Mouse (Mus musculus) cerebellum, postnatal 10 days (tissue): Measurements from ENCODE around the gene Eci1.

Source experiments
- DNase-seq, 2 experiments: peaks; one replicate each; pipeline ENCODE4 v3.0.0; 2021; ENCODE audit warnings: mixed read lengths in 2 of 2

The Eci1 gene

GRCm38 (mm10) chr17:24426471-24427169 is at the start of gene Eci1:
Gene Eci1, plus strand, starts transcription at chr17:24426641.
- peak; percentile 96 to 99 for DNase-seq

GRCm38 (mm10) chr17:24378496-24378895 is 47.9 kb upstream of the Eci1 start:
- DNase-seq = no peak

- no peak for DNase-seq
Observed at GRCm38 (mm10) chr17:24383789-24384188, 42.7 kb upstream of the Eci1 start.

- DNase-seq = no peak
Observed at GRCm38 (mm10) chr17:24388711-24389110, 37.7 kb upstream of the Eci1 start.

GRCm38 (mm10) chr17:24389865-24390264 is 36.6 kb upstream of the Eci1 start:
- DNase-seq = peak; percentile 73 to 79

GRCm38 (mm10) chr17:24391149-24391548 is 35.3 kb upstream of the Eci1 start:
- peak; percentile 56 to 66 for DNase-seq

GRCm38 (mm10) chr17:24393527-24393926 is 32.9 kb upstream of the Eci1 start:
- no peak for DNase-seq

GRCm38 (mm10) chr17:24394456-24394855 is 32.0 kb upstream of the Eci1 start:
- DNase-seq = peak in 1 of 2 experiments; percentile 37

- DNase-seq = no peak
Observed at GRCm38 (mm10) chr17:24402371-24402770, 24.1 kb upstream of the Eci1 start.

- peak; percentile 58 to 70 for DNase-seq
Observed at GRCm38 (mm10) chr17:24407116-24407803, 19.2 kb upstream of the Eci1 start.

GRCm38 (mm10) chr17:24413557-24414211 is 12.8 kb upstream of the Eci1 start:
- peak; percentile 36 to 38 for DNase-seq

- DNase-seq = peak; percentile 98 to 99
Observed at GRCm38 (mm10) chr17:24414230-24414976, 12.0 kb upstream of the Eci1 start, which contains the start of gene Rnps1. Gene Rnps1, plus strand, starts transcription at chr17:24414565.

- DNase-seq = no peak
Observed at GRCm38 (mm10) chr17:24415011-24415410, 11.4 kb upstream of the Eci1 start.

GRCm38 (mm10) chr17:24416051-24416652 is 10.3 kb upstream of the Eci1 start:
- DNase-seq = no peak

- no peak for DNase-seq
Observed at GRCm38 (mm10) chr17:24423114-24423513, 3.3 kb upstream of the Eci1 start.

- DNase-seq = no peak
Observed at GRCm38 (mm10) chr17:24424489-24424888, 2.0 kb upstream of the Eci1 start.

GRCm38 (mm10) chr17:24425326-24425725 is 1.1 kb upstream of the Eci1 start:
- DNase-seq = peak in 1 of 2 experiments; percentile 43

- DNase-seq = peak in 1 of 2 experiments; percentile 39
Observed at GRCm38 (mm10) chr17:24425905-24426304, 536 bp upstream of the Eci1 start.

GRCm38 (mm10) chr17:24427170-24427557 is 723 bp downstream of the Eci1 start:
- DNase-seq = peak in 1 of 2 experiments; percentile 24

- DNase-seq = no peak
Observed at GRCm38 (mm10) chr17:24429201-24429983, 3.0 kb downstream of the Eci1 start.

- DNase-seq = peak; percentile 57 to 73
Observed at GRCm38 (mm10) chr17:24437016-24437415, 10.6 kb downstream of the Eci1 start.

- no peak for DNase-seq
Observed at GRCm38 (mm10) chr17:24440377-24440776, 13.9 kb downstream of the Eci1 start.
